Mouse (Mus musculus): ENCODE results near the gene Dirc2. TPM values are rescaled to one million over a fixed set of nuclear protein-coding genes. Genes with fewer than 3 reads are reported as not detected.

Gene Dirc2
- polyA plus RNA-seq, 1 experiment from 2014 or later, result 13.7 TPM

- Histone ChIP-seq H3K4me1 (peaks cover 6% of the 10 kb centered on the region; the same call in 1 of the 2 replicates), H3K4me3 (no peak overlapping the region), H3K36me3 (no peaks in the 10 kb centered on the region), H3K9me3 (no peaks in the 10 kb centered on the region), H3K27me3 (no peaks in the 10 kb centered on the region), H3K9ac (no peak overlapping the region), H3K4me2 (no peak overlapping the region), H3K27ac (no peak overlapping the region)
- 87% methylated on average over 4 of the region's 4 CpGs for WGBS
- no peak for ATAC-seq (ENCODE audit: borderline replicate concordance, extremely low read depth, low FRiP score, low TSS enrichment)
These were observed 17.3 kb downstream of the Dirc2 start for GRCm38 (mm10) chr16:35751841-35752240.

GRCm38 (mm10) chr16:35749385-35749784 is 19.8 kb downstream of the Dirc2 start:
- no peak for ATAC-seq (ENCODE audit: borderline replicate concordance, extremely low read depth, low FRiP score, low TSS enrichment)
- H3K27me3 ChIP-seq, result no peaks in the 10 kb centered on the region
- no peak overlapping the region for H3K9ac ChIP-seq
- H3K36me3 ChIP-seq, result no peaks in the 10 kb centered on the region
- no peak overlapping the region for H3K4me2 ChIP-seq
- H3K4me1 ChIP-seq, result no peaks in the 10 kb centered on the region
- H3K9me3 ChIP-seq, result no peaks in the 10 kb centered on the region
- H3K27ac ChIP-seq, result no peak overlapping the region
- 64% methylated on average over 7 of the region's 7 CpGs for WGBS
- H3K4me3 ChIP-seq, result no peak overlapping the region

- Histone ChIP-seq H3K27me3 (no peaks in the 10 kb centered on the region), H3K27ac (no peak overlapping the region), H3K4me3 (no peak overlapping the region), H3K9ac (no peak overlapping the region), H3K9me3 (no peaks in the 10 kb centered on the region), H3K4me2 (no peak overlapping the region), H3K36me3 (no peaks in the 10 kb centered on the region), H3K4me1 (no peaks in the 10 kb centered on the region)
- ATAC-seq (ENCODE audit: borderline replicate concordance, extremely low read depth, low FRiP score, low TSS enrichment), result no peak
- 77% methylated on average over 7 of the region's 7 CpGs for WGBS
These were observed 20.9 kb downstream of the Dirc2 start for GRCm38 (mm10) chr16:35748237-35748603.

- no peak overlapping the region for H3K9ac ChIP-seq
- 81% methylated on average over 9 of the region's 9 CpGs for WGBS
- H3K9me3 ChIP-seq, result no peaks in the 10 kb centered on the region
- no peak for ATAC-seq (ENCODE audit: borderline replicate concordance, extremely low read depth, low FRiP score, low TSS enrichment)
- H3K4me2 ChIP-seq, result no peak overlapping the region
- H3K36me3 ChIP-seq, result no peaks in the 10 kb centered on the region
- H3K4me3 ChIP-seq, result no peak overlapping the region
- H3K27ac ChIP-seq, result no peak overlapping the region
- H3K27me3 ChIP-seq, result no peaks in the 10 kb centered on the region
- H3K4me1 ChIP-seq, result no peaks in the 10 kb centered on the region
These were observed 21.5 kb downstream of the Dirc2 start for GRCm38 (mm10) chr16:35747417-35748236.

- no peak overlapping the region for H3K27ac ChIP-seq
These were observed 26.8 kb downstream of the Dirc2 start for GRCm38 (mm10) chr16:35742251-35742937.

GRCm38 (mm10) chr16:35741621-35742020 is 27.5 kb downstream of the Dirc2 start:
- no peak overlapping the region for H3K4me3 ChIP-seq
- H3K9me3 ChIP-seq, result no peaks in the 10 kb centered on the region
- WGBS, result 91% methylated on average over 5 of the region's 5 CpGs

More at GRCm38 (mm10) chr16:35742251-35742937, 26.8 kb downstream of the Dirc2 start:
- Histone ChIP-seq H3K36me3 (no peaks in the 10 kb centered on the region), H3K4me2 (no peak overlapping the region), H3K4me1 (peaks cover 6% of the 10 kb centered on the region; the same call in 1 of the 2 replicates), H3K4me3 (no peak overlapping the region), H3K27me3 (no peaks in the 10 kb centered on the region), H3K9me3 (no peaks in the 10 kb centered on the region), H3K9ac (no peak overlapping the region)
- ATAC-seq (ENCODE audit: borderline replicate concordance, extremely low read depth, low FRiP score, low TSS enrichment), result no peak
- 78% methylated on average over 12 of the region's 12 CpGs for WGBS

GRCm38 (mm10) chr16:35740943-35741342 is 28.2 kb downstream of the Dirc2 start:
- Histone ChIP-seq H3K27ac (no peak overlapping the region), H3K9ac (no peak overlapping the region), H3K36me3 (no peaks in the 10 kb centered on the region), H3K9me3 (no peaks in the 10 kb centered on the region), H3K4me2 (no peak overlapping the region), H3K4me3 (no peak overlapping the region), H3K27me3 (no peaks in the 10 kb centered on the region), H3K4me1 (peaks cover 6% of the 10 kb centered on the region; the same call in 1 of the 2 replicates)
- ATAC-seq (ENCODE audit: borderline replicate concordance, extremely low read depth, low FRiP score, low TSS enrichment), result no peak
- 76% methylated on average over 6 of the region's 6 CpGs for WGBS

More at GRCm38 (mm10) chr16:35741621-35742020, 27.5 kb downstream of the Dirc2 start:
- H3K4me1 ChIP-seq, result peaks cover 6% of the 10 kb centered on the region; the same call in 1 of the 2 replicates
- ATAC-seq (ENCODE audit: borderline replicate concordance, extremely low read depth, low FRiP score, low TSS enrichment), result no peak
- H3K4me2 ChIP-seq, result no peak overlapping the region
- H3K27me3 ChIP-seq, result no peaks in the 10 kb centered on the region
- H3K36me3 ChIP-seq, result no peaks in the 10 kb centered on the region
- no peak overlapping the region for H3K27ac ChIP-seq
- no peak overlapping the region for H3K9ac ChIP-seq

- no peak overlapping the region for H3K4me2 ChIP-seq
- 55% methylated on average over 12 of the region's 12 CpGs for WGBS
- no peak for ATAC-seq (ENCODE audit: borderline replicate concordance, extremely low read depth, low FRiP score, low TSS enrichment)
These were observed 28.8 kb downstream of the Dirc2 start for GRCm38 (mm10) chr16:35740357-35740756.

GRCm38 (mm10) chr16:35739548-35739947 is 29.6 kb downstream of the Dirc2 start:
- Histone ChIP-seq H3K27ac (no peak overlapping the region), H3K4me1 (peaks cover 6% of the 10 kb centered on the region; the same call in 1 of the 2 replicates), H3K27me3 (no peaks in the 10 kb centered on the region), H3K9ac (no peak overlapping the region), H3K9me3 (no peaks in the 10 kb centered on the region), H3K4me3 (no peak overlapping the region), H3K4me2 (no peak overlapping the region), H3K36me3 (no peaks in the 10 kb centered on the region)
- no peak for ATAC-seq (ENCODE audit: borderline replicate concordance, extremely low read depth, low FRiP score, low TSS enrichment)
- 32% methylated on average over 1 of the region's 1 CpGs for WGBS

More at GRCm38 (mm10) chr16:35740357-35740756, 28.8 kb downstream of the Dirc2 start:
- no peak overlapping the region for H3K4me3 ChIP-seq
- no peak overlapping the region for H3K27ac ChIP-seq
- H3K4me1 ChIP-seq, result peaks cover 6% of the 10 kb centered on the region; the same call in 1 of the 2 replicates
- no peak overlapping the region for H3K9ac ChIP-seq
- H3K9me3 ChIP-seq, result no peaks in the 10 kb centered on the region
- H3K27me3 ChIP-seq, result no peaks in the 10 kb centered on the region
- no peaks in the 10 kb centered on the region for H3K36me3 ChIP-seq

- H3K4me2 ChIP-seq, result no peak overlapping the region
- 73% methylated on average over 7 of the region's 7 CpGs for WGBS
- H3K4me3 ChIP-seq, result no peak overlapping the region
- no peak for ATAC-seq (ENCODE audit: borderline replicate concordance, extremely low read depth, low FRiP score, low TSS enrichment)
- H3K27me3 ChIP-seq, result no peaks in the 10 kb centered on the region
- H3K27ac ChIP-seq, result no peak overlapping the region
- peaks cover 6% of the 10 kb centered on the region; the same call in 1 of the 2 replicates for H3K4me1 ChIP-seq
- H3K9me3 ChIP-seq, result no peaks in the 10 kb centered on the region
- no peaks in the 10 kb centered on the region for H3K36me3 ChIP-seq
- H3K9ac ChIP-seq, result no peak overlapping the region
These were observed 30.9 kb downstream of the Dirc2 start for GRCm38 (mm10) chr16:35738096-35738767.

- WGBS, result 11% methylated on average over 6 of the region's 6 CpGs
- Histone ChIP-seq H3K4me3 (no peak overlapping the region), H3K36me3 (no peaks in the 10 kb centered on the region), H3K27me3 (no peaks in the 10 kb centered on the region), H3K27ac (no peak overlapping the region), H3K9ac (no peak overlapping the region), H3K4me2 (no peak overlapping the region), H3K4me1 (no peaks in the 10 kb centered on the region), H3K9me3 (no peaks in the 10 kb centered on the region)
- ATAC-seq (ENCODE audit: borderline replicate concordance, extremely low read depth, low FRiP score, low TSS enrichment), result no peak
These were observed 35.1 kb downstream of the Dirc2 start for GRCm38 (mm10) chr16:35734038-35734437.

Measured in lung, embryonic 15.5 days (tissue).